In the genomic region with DNA sequence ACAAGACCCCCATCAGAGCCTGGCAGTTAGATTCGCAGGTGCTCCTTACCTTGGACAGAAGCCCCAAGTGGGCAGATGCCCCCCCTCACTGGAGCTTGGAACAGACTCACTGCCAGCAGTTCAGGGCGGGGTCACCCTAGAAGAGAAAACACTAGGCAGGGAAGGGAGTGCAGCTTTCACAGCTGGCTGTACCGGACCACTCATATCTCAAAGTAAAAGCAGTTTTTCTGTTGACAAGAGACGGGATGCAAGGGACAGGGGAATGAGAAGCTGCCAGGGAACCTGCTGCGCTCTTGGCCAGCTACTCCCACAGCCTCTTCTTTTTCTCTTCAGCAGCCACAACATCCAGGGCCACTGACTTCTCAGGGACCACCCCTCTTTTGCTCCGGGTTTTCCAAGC, we compare ENCODE assay signal across 6 mouse cellular contexts. TPM values are rescaled to one million over a fixed set of nuclear protein-coding genes. Genes with fewer than 3 reads are reported as not detected.
DNase-seq lines count a peak whose midpoint lies in the region; ATAC-seq and TF ChIP-seq lines count a peak whose summit lies in the region.
"Not testable (repeated sequence)": the region's sequence is repeated elsewhere in the genome, so short reads cannot be mapped to it uniquely, and the experiment has no call there.

No protein-coding gene starts in this region.

- TF ChIP-seq CTCF in gastrocnemius, adult 2 months (IDR thresholded peaks at IDR 0.05); kidney, postnatal 0 days (IDR thresholded peaks at IDR 0.05; ENCODE audit: low read depth): not testable (repeated sequence)

- not testable (repeated sequence) for H3K27me3 ChIP-seq in kidney, postnatal 0 days (ENCODE audit: insufficient read depth, low read length)

- not testable (repeated sequence) for ATAC-seq in kidney, postnatal 0 days (replicated peaks; ENCODE audit: low FRiP score, low read depth)

- 17% methylated on average over 6 of the region's 6 CpGs for WGBS in kidney, postnatal 0 days

- DNase-seq in gastrocnemius, adult 2 months = not testable (repeated sequence)
- DNase-seq in heart, postnatal 10 days = peak; percentile 32 to 43
- DNase-seq in kidney, postnatal 0 days (ENCODE audit: low spot score) = peak; percentile 46
- DNase-seq in left cerebral cortex, postnatal 4 days = peak; percentile 26
- DNase-seq in ovary, adult 18-20 months (ENCODE audit: low spot score) = peak; percentile 75
- DNase-seq in thymus, postnatal 14 days = peak; percentile 33

- peak overlapping the region; percentile 54 for H3K27ac ChIP-seq in gastrocnemius, adult 2 months
- not testable (repeated sequence) for H3K27ac ChIP-seq in kidney, postnatal 0 days

- intact Hi-C loops in gastrocnemius, adult 2 months (cut with DNase I); heart, postnatal 10 days (cut with DNase I); left cerebral cortex, postnatal 4 days (cut with DNase I): not testable (repeated sequence)

- not testable (repeated sequence) for H3K4me1 ChIP-seq in kidney, postnatal 0 days (replicated peaks; ENCODE audit: insufficient read depth, low read length)

- not testable (repeated sequence) for H3K9me3 ChIP-seq in kidney, postnatal 0 days (replicated peaks; ENCODE audit: low read length)

- H3K36me3 ChIP-seq in kidney, postnatal 0 days (ENCODE audit: insufficient read depth, low read length) = not testable (repeated sequence)

- not testable (repeated sequence) for H3K4me3 ChIP-seq in gastrocnemius, adult 2 months; kidney, postnatal 0 days (replicated peaks; ENCODE audit: low read depth, low read length)

- H3K4me2 ChIP-seq in kidney, postnatal 0 days (ENCODE audit: low read length) = not testable (repeated sequence)

- not testable (repeated sequence) for H3K9ac ChIP-seq in kidney, postnatal 0 days (ENCODE audit: low read depth, low read length)

RNA-seq across cellular contexts. Expression of a gene that starts 45.4 kb away (rescaled TPM):
- total RNA-seq in gastrocnemius, adult 2 months (2021) = 100 to 1,000 TPM; 231 to 289 TPM
- total RNA-seq in heart, postnatal 10 days (2021) = 100 to 1,000 TPM; 279 to 284 TPM
- 55.9 and 60.9 TPM in 2 replicates for polyA plus RNA-seq in kidney, postnatal 0 days (2015; fragmentation: Nextera tagmentation; extraction: Ambion mirVana)
- 10 to 100 TPM; 52.6 to 59.3 TPM for total RNA-seq in left cerebral cortex, postnatal 4 days (2021)

RNA-seq across cellular contexts. Expression of a gene that starts 55.0 kb away (rescaled TPM):
- total RNA-seq in gastrocnemius, adult 2 months (2021) = 1 to 10 TPM; 1.3 to 1.8 TPM
- total RNA-seq in heart, postnatal 10 days (2021) = 1 to 10 TPM; 4.4 to 5.4 TPM
- 6.3 and 6.5 TPM in 2 replicates for polyA plus RNA-seq in kidney, postnatal 0 days (2015; fragmentation: Nextera tagmentation; extraction: Ambion mirVana)
- under 1 TPM; 0.85 to 0.98 TPM for total RNA-seq in left cerebral cortex, postnatal 4 days (2021)
